Mouse (Mus musculus) ES-E14 (cell line): Measurements from ENCODE around the gene Pgf.

Experiments
- CHD2 ChIP-seq: IDR thresholded peaks from 2 replicates; pipeline ENCODE4 v1.6.1; 2014; ENCODE audit warnings: mild to moderate bottlenecking, low read depth, low read length, inconsistent platforms
- MAFK ChIP-seq: IDR thresholded peaks from 2 replicates; pipeline ENCODE4 v1.6.1; 2014; ENCODE audit warnings: mild to moderate bottlenecking, low read depth, low read length, inconsistent platforms; ENCODE audit not compliant: insufficient read depth
- ZC3H11A ChIP-seq: IDR thresholded peaks from 2 replicates; pipeline ENCODE4 v1.6.1; 2012; ENCODE audit warnings: low read depth, mild to moderate bottlenecking, inconsistent platforms, low read length, borderline replicate concordance
- ZNF384 ChIP-seq: IDR thresholded peaks from 2 replicates; pipeline ENCODE4 v1.6.1; 2012; ENCODE audit warnings: low read depth, low read length, inconsistent platforms

- no peak for TF ChIP-seq ZNF384
- TF ChIP-seq CHD2, result no peak
- no peak for TF ChIP-seq MAFK
- no peak for TF ChIP-seq ZC3H11A
Observed at GRCm38 (mm10) chr12:85194623-85195018, 17.0 kb upstream of the Pgf start.
